Mouse (Mus musculus) spleen, adult 2 months (tissue): Measurements from ENCODE around the gene Stac2. TPM values are rescaled to one million over a fixed set of nuclear protein-coding genes. Genes with fewer than 3 reads are reported as not detected.

Experiments
- DNase-seq, 2 experiments: peaks; one replicate each; pipeline versions ENCODE4 v3.0.0 to v3.0.0-alpha.2; 2012 to 2021; ENCODE audit warnings: low spot score in 2 of 2, low read depth in 1 of 2
- H3K27ac ChIP-seq: fragments of 200-500 bp; 2 replicates; pipeline ENCODE4 v1.5.1; 2012; ENCODE audit warnings: low read length, inconsistent platforms; ENCODE audit not compliant: insufficient read depth
- H3K27me3 ChIP-seq: fragments of 200-500 bp; 2 replicates; pipeline ENCODE4 v1.6.1; 2012; ENCODE audit warnings: mild to moderate bottlenecking, moderate library complexity, low read length, inconsistent platforms; ENCODE audit not compliant: control insufficient read depth, insufficient read depth
- H3K36me3 ChIP-seq: fragments of 200-500 bp; 2 replicates; pipeline ENCODE4 v1.6.1; 2012; ENCODE audit warnings: mild to moderate bottlenecking, low read length, inconsistent platforms; ENCODE audit not compliant: control insufficient read depth, insufficient read depth
- H3K4me1 ChIP-seq: fragments of 200-500 bp; 2 replicates; pipeline ENCODE4 v1.6.1; 2011; ENCODE audit warnings: inconsistent platforms; ENCODE audit not compliant: control insufficient read depth, insufficient read depth, insufficient read length
- H3K4me3 ChIP-seq: fragments of 200-500 bp; 2 replicates; pipeline ENCODE4 v1.5.1; 2011; ENCODE audit warnings: mild to moderate bottlenecking, inconsistent platforms; ENCODE audit not compliant: insufficient read depth, insufficient read length; ENCODE audit errors: extremely low read depth
- CTCF ChIP-seq: fragments of 200-500 bp; IDR thresholded peaks from 2 replicates; pipeline ENCODE4 v1.5.1; 2011; ENCODE audit warnings: mild to moderate bottlenecking, inconsistent platforms; ENCODE audit not compliant: insufficient read depth, insufficient read length, insufficient replicate concordance; ENCODE audit errors: extremely low read depth
- POLR2A ChIP-seq: fragments of 200-500 bp; IDR thresholded peaks from 2 replicates; pipeline ENCODE4 v1.6.1; 2011; ENCODE audit warnings: low read depth, low read length, inconsistent platforms
- WGBS: fragments of 180-500 bp; shearing (Covaris S2); methylation state at CpG from one replicate; pipeline ENCODE4 v1.1.7; 2018; 5-methylcytosine and 5-hydroxymethylcytosine counted together
- polyA plus RNA-seq: library from polyadenylated mRNA; depleted of rRNA; stranded (reverse); fragments of >200 nt; gene quantifications from 2 replicates; pipeline ENCODE4 v1.2.3, GENCODE M21; 2012

The Stac2 gene
- polyA plus RNA-seq, 1 experiment: 6.3 TPM

DNA sequence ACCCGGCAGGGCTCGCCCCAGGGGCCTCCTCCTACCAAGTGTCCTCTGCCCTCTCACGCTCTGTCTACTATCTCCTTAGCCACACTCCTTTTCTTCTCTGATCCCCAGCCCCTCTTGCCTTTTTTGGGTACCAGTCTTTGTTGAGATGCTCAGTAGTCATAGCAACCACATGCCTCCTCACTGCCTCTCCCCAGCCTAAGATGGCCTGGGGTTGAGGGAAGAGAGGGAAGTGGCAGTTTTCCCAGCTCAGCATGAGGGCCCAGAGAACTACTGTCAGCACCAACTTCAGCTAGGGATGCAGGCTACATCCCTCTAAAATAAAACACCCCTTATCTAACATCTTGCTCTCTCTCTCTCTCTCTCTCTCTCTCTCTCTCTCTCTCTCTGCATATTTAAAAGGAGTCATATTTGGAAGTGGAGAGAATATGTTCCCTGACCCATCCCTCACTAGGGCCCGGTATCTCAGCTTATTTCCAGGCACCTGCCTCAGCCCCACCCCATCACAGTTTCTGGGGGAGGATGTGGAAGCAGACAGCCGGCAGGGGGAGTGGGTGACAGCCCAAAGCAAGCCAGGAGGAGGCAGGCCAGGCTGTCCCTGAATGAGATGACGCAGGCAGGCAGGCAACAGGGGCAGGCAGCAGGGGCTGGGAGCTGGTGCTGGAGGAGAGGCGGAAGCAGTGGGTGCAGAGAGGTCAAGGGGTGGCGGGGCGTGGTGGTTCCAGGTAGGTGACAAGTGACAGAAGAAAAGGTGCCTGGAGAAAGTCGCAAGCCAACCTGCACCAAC lies 34.2 kb downstream of the Stac2 start:
- peak in 1 of 2 experiments; percentile 38 for DNase-seq
- TF ChIP-seq POLR2A (no peak), CTCF (0 out of 2 replicates have a peak, but pooled peaks have one; percentile 16)
- 47% methylated on average over 10 of the region's 10 CpGs for WGBS

GRCm38 (mm10) chr11:98018222-98018621 lies 35.0 kb downstream of the Stac2 start:
- Histone ChIP-seq H3K4me1 (peaks cover 22% of the 10 kb centered on the region; the same call in 1 of the 2 replicates), H3K4me3 (no peak overlapping the region), H3K27ac (no peak overlapping the region), H3K27me3 (no peaks in the 10 kb centered on the region), H3K36me3 (no peaks in the 10 kb centered on the region)
- WGBS: 89% methylated on average over 6 of the region's 6 CpGs
- TF ChIP-seq POLR2A: no peak
- no peak for TF ChIP-seq CTCF
- DNase-seq: no peak

More for the DNA sequence above, 34.2 kb downstream of the Stac2 start:
- no peaks in the 10 kb centered on the region for H3K36me3 ChIP-seq
- H3K27me3 ChIP-seq: no peaks in the 10 kb centered on the region
- H3K4me3 ChIP-seq: no peak overlapping the region
- H3K27ac ChIP-seq: no peak overlapping the region
- H3K4me1 ChIP-seq: peaks cover 24% of the 10 kb centered on the region; the same call in 1 of the 2 replicates

DNA sequence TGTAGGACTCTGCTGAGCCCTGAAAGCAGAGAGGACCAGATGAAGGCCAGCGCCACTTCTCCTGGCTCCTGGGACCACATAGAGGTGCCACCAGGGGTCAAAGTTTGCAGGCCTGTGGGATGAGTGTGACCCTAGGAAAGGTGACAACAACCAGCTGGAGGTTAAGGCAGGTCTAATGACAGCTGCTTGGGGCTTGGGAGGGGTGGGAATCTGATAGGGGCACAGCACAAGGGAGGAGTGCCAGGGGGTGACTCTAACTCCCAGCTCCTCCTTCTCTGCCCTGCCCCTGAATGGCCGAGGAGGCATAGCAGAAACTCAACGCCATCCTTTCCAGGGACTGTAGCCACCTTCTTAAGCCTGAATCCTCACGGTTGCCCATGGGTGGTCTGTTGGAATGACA lies 36.4 kb downstream of the Stac2 start:
- no peak overlapping the region for H3K27ac ChIP-seq
- no peak for DNase-seq
- no peak overlapping the region for H3K4me3 ChIP-seq
- H3K4me1 ChIP-seq: peaks cover 17% of the 10 kb centered on the region; the same call in 1 of the 2 replicates
- no peaks in the 10 kb centered on the region for H3K27me3 ChIP-seq
- TF ChIP-seq CTCF: no peak
- no peak for TF ChIP-seq POLR2A
- no peaks in the 10 kb centered on the region for H3K36me3 ChIP-seq
- WGBS: 88% methylated on average over 4 of the region's 4 CpGs

GRCm38 (mm10) chr11:98016177-98016576 lies 37.1 kb downstream of the Stac2 start:
- no peaks in the 10 kb centered on the region for H3K27me3 ChIP-seq
- WGBS: 94% methylated on average over 5 of the region's 5 CpGs
- H3K27ac ChIP-seq: no peak overlapping the region
- no peak for DNase-seq
- H3K4me1 ChIP-seq: peaks cover 13% of the 10 kb centered on the region; the same call in 1 of the 2 replicates
- H3K36me3 ChIP-seq: no peaks in the 10 kb centered on the region
- no peak for TF ChIP-seq CTCF
- TF ChIP-seq POLR2A: no peak
- no peak overlapping the region for H3K4me3 ChIP-seq

GRCm38 (mm10) chr11:98012831-98013230 lies 40.4 kb downstream of the Stac2 start:
- no peak overlapping the region for H3K27ac ChIP-seq
- H3K4me3 ChIP-seq: no peak overlapping the region
- H3K36me3 ChIP-seq: no peaks in the 10 kb centered on the region
- WGBS: 91% methylated on average over 10 of the region's 10 CpGs
- TF ChIP-seq CTCF (no peak), POLR2A (no peak)
- H3K27me3 ChIP-seq: no peaks in the 10 kb centered on the region
- H3K4me1 ChIP-seq: peaks cover 3% of the 10 kb centered on the region; the same call in 1 of the 2 replicates
- no peak for DNase-seq

GRCm38 (mm10) chr11:98011716-98012115 lies 41.5 kb downstream of the Stac2 start:
- no peaks in the 10 kb centered on the region for H3K27me3 ChIP-seq
- DNase-seq: no peak
- H3K27ac ChIP-seq: no peak overlapping the region
- WGBS: 82% methylated on average over 9 of the region's 9 CpGs
- peaks cover 3% of the 10 kb centered on the region; the same call in 1 of the 2 replicates for H3K4me1 ChIP-seq
- no peak overlapping the region for H3K4me3 ChIP-seq
- TF ChIP-seq CTCF: no peak
- TF ChIP-seq POLR2A: no peak
- H3K36me3 ChIP-seq: no peaks in the 10 kb centered on the region

- H3K4me3 ChIP-seq: no peak overlapping the region
- WGBS: 40% methylated on average over 11 of the region's 11 CpGs
- no peaks in the 10 kb centered on the region for H3K27me3 ChIP-seq
- DNase-seq: no peak
- peaks cover 3% of the 10 kb centered on the region; the same call in 1 of the 2 replicates for H3K4me1 ChIP-seq
- no peaks in the 10 kb centered on the region for H3K36me3 ChIP-seq
- TF ChIP-seq POLR2A (no peak), CTCF (no peak)
- H3K27ac ChIP-seq: 0 out of 2 replicates have a peak overlapping the region, but pooled peaks have one; percentile 5
Measured at GRCm38 (mm10) chr11:98008087-98008486, 45.2 kb downstream of the Stac2 start.
